Mouse (Mus musculus) urinary bladder, postnatal 10 days (tissue): ENCODE measurements around the gene Arl2bp.

Source experiments
- DNase-seq: peaks from one replicate; pipeline ENCODE4 v3.0.0; 2022; ENCODE audit warnings: low spot score

Arl2bp gene

DNA sequence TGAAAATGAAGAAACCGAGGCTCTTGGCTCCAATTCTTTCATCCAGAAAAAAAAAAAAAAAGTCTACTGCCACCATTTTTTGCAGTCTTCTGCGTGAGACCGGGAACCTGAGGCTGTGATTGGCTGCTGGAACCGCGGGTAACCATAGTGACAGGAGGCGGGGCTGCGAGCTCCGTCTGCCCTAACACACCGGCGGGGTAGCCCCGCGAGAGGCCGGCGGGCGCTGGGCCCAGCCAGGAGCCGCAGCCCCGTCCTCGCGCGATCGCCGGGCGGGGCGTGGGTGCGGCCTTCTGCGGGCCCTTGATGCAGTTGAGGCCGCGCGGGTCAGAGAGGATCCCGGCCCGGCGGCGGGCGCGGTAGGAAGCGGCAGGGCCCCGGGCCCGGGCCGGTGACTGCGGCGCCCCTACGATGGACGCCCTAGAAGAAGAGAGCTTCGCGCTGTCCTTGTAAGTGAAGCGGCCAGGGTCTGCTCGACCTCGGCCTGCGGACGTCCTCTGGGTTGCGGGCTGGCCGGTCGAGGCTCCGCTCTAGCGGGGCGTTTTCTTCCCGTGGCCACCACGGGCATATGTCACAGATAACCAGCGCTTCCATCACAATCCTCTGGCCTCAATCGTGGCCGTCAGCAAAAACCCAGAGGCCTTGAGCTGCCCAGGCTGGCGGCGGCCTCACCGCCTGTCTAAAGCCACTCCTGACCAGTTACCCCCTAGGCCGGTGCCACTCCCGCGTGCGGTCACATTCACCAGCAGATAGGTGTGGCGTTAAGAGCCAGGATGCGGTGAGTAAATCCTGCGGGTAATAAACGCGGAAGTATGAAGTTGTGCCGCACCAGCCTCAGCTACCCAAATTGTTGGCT is at the start of gene Arl2bp:
Gene Arl2bp, plus strand, starts transcription at position 145 of the 853 bp plus-strand sequence.
- peak; percentile 87 for DNase-seq

DNA sequence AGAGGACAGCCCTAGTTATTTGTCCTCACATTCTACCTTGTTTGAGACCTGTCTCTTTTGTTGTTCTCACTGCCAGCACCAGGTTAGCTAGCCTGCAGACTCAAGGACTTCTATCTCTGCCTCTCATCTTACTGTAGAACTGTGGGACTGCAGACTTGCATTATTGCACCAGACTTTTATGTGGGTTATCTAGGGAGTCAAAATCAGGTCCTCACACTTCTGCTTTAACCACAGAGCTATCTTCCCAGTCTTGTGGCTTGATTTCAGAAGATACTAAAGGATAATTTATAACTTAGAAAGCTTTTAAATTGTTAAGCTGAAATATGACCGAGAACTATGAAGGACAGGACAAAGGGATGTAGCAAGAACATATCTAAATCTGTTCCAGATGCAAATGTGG is 41.5 kb upstream of the Arl2bp start:
- DNase-seq = no peak

DNA sequence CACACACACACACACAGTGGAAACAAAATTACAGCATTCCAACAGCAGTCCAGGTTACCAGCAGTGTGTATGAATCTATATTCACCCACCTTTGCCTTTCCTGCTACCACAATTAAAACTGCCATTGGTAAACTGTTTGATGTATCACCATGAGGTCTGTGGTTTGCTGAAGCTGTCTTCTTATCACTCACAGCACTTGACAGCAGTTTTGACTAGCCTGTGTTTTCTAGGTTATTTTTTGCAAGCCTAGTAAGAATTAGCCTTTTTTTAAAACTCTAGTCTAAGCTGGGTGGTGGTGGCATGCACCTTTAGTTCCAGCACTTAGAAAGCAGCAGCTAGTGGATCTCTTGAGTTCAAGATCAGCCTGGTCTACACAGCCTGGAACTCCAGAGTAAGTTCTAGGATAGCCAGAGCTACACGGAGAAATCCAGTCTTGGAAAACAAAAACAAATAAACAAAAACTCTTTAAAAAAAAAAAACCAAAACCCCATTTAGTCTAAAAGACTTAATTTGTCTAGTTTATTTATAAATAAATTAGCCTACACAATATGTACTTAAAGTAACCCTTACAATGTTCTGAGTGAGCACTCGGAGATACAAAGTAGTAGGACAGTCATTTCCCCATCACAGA is 32.7 kb upstream of the Arl2bp start:
- no peak for DNase-seq

DNA sequence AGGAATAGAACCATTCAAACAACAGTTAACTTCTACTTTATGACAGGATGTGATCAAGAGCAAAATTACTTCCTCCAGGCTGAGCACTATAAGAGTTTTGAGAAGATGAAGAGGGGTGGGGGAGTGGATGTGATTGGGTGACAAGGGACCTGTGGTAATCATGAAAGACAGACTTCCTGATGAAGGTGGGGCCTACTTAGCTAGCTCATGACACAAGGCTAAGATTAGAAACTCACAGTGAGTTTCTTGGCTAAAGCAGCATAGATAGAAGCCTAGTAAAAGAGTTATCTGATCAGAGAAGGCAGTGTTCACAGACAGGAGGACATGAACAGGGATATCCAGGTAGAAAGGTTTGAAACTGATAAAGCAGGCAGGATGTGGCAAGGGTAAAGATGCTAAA is 32.2 kb upstream of the Arl2bp start:
- DNase-seq = no peak

DNA sequence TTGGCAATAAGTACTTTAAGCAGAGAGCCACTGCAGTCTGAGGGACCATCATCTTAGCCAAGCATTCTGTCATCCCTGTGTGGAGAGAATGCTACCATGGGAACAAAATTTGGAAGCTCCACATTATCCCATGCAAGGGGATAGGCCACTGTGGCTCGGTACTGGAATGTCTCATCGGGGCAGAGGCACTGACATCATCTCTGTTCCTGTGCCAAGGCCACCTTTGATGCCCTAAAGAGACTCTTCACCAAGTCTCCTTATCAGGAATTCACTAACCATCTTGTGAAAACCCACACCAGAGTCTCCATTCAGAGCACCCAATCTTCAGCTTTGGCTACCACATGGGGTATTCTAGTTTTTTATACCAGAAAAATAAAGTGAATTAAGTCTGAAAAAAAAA is 25.2 kb upstream of the Arl2bp start:
- DNase-seq = no peak

DNA sequence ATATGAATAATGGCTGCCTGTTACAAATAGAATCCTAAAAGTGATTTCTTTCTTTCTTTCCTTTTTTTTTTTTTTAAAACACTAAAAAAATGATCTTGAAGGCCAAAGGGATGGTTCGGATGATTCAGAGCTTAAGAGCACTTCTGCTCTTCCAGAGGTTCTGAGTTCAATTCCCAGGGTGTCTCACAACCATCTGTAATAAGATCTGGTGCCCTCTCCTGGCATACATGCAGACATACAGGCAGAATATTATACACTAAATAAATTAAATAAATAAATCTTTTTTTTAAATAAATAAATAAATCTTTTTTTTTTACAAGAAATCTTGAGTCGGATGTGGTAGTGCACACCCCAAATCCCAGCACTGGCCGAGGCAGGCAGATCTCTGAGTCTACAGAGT is 24.5 kb upstream of the Arl2bp start:
- no peak for DNase-seq

DNA sequence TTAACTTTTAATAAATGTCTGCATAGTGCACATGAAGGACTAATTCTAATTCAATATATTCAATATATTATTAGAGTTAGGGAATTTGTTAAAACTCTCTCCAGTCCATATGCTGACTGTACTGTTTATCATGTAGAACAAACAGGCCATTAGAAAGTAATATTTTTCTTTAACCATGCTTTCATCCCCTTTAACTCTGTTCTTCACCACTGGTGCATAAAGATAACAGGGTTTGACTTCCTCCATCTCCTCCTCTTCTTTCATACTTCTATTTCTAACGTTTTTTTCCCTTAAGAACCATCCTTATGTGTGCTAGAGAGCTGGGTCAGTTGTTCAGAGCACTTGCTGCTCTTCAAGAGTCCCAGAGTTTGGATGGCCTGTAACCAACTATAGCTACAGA is 21.2 kb upstream of the Arl2bp start:
- DNase-seq = no peak

DNA sequence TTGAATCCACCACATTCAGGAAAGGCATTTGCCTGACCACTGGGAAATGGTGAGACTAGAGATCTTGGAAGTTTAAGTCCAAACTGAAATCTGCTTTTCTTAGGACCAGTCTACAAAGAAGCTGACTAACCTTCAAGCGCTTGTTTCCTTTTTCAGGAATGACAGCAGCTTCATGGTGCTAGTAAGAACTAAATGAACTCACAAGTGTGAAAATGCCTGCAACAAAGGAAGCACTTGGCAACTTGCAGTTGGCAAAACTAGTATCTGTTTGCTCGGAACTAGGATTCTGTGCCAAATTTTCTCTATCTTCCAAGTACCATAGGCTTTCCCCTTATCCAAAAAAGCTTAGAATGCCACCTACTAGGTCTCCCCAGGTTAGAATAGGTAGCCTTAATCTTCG is 20.2 kb upstream of the Arl2bp start:
- no peak for DNase-seq

DNA sequence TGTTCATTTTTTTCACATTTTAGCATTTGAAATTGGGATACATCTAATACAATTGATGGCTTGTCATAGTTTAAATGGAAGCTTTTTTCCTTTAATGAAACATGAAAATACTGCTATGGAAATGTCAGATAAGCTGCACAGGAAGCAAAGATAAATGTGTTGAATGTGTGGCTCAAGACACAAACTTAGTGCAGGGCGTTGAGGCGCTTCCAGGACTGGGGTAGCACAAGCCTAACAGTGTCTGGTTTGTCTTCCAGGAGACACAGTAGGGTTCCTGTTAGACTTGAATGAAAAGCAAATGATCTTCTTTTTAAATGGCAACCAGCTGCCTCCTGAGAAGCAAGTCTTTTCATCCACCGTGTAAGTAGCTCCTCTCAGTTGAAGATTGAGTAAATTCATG is 16.9 kb upstream of the Arl2bp start:
- no peak for DNase-seq

DNA sequence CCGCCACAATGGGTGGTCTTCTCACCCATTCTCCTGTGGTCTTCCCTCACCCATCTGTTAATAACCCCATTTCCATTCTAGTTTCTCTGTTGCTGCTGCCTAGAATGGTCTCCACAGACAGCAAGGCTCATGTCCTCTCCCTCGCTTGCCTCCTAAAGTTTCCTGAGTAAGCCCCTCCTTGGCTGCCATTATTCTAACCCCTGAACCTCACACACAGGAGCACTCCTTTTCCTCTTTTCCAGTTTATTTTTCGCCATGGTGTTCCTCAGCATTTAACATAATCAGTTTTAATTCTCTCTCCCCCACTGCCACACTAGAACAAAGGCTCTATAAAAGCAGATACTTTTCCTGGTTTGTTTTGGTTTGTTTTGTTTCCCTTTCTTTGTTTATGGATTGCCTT is 13.4 kb upstream of the Arl2bp start:
- DNase-seq = no peak

DNA sequence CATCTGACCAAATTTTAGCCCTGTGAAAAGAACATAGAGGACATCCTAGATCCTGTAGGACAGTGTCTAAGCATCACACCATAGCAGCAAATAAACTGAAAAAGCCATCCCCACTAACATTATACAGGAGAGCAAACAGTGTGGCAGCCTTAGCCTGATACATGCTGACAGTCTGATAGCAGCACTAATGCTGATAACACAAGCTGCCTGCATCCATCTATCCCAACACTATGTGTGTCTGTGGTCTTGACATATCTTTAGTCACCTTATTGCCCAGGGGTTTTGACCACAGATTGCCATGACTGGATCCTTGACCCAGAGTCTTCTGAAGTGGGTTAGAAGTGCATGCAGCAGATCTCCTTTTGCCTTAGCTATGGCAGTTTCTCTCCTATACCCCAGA is 11.4 kb upstream of the Arl2bp start:
- no peak for DNase-seq

DNA sequence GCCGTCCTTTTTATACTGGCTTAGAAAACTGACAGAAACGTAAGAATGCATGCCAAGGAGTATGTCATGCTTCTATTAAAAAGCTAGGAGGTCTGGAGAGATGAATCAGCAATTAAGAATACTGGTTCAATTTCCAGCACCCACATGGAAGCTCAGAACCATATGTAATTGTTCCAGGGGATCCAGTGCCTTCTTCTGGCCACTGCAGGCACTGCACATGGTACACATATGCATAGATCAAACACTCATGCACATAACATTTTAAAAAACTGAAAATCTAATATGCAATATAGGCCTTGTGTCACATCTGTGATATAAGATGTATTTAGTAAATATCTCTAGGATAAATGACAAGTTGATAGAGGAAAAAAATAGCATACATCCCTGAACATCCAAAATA is 8.4 kb upstream of the Arl2bp start:
- DNase-seq = no peak

DNA sequence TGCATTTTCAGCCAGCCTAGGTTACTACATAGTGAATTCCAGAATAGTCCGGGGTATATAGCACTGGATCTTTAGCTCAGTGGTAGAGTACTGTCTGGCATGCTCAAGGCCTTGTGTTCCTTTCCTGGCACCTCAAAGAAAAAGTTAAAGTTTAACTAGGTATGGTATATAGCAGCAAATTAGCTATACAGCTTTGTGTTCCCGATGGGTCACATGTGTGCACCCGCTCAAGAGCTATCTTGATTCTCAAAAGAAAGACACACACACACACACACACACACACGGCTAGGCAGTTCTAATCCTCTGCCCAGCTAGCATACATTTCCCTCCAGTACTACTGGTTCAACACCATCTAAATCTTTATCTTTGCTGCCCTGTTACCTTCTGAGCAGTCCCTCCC is 6.0 kb upstream of the Arl2bp start:
- no peak for DNase-seq

DNA sequence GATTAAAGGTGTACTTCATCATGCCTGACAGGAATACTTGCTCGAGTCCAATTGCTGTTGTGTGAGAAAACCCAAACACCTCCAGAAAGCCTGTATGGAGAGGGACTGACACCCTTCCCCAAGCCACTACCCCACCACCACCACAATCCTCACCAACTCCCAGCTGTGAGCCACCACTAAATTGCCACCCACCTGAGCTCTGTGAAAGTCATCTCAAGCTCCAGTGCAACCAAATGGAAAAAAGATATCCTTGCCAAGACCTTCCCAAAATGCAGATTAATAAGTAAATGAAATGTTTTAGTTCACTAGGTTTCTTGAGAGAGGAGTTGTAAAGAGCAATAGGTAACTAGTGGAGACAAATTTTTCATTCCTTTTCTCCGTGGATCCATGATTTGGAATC is 1.7 kb upstream of the Arl2bp start:
- no peak for DNase-seq

DNA sequence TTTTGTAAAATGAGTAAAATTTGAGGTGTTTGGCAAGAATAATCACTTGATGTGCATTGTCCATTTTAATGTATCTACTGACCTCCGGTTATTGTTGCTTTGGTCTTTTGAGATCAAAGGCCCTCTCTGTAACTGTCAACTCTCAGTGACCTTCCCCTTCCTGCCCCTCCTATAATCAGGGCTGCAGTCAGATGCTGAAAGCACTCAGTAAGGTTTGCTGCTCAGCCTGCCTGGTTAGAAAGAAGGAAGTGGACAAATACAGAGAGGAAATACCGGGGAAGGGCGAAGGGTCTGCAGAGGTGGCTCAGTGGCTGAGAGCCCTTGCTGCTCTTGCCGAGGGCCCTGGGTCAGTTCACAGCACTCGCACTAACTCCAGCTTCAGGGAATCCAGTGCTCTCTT is 8.0 kb downstream of the Arl2bp start:
- DNase-seq = no peak

DNA sequence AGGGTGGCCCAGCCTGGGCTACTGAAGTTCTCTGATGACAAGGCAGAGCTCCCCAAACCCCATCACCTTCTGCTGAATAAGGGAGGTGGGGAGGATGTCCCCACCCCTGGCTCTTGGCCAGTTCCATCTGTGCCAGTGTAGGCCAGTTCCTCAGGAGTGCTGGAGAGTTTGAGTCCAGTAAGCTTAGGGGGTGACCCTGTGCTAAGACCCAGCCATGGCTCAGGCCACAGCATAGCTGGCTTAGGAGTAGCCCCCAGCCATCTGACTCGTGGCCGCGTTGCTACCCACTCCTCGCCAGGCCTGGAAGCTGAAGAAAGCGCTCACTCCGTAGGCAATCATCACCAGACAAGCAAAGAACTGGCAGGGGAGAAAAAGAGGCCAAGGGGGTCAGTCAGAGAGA is 9.5 kb downstream of the Arl2bp start:
- no peak for DNase-seq

DNA sequence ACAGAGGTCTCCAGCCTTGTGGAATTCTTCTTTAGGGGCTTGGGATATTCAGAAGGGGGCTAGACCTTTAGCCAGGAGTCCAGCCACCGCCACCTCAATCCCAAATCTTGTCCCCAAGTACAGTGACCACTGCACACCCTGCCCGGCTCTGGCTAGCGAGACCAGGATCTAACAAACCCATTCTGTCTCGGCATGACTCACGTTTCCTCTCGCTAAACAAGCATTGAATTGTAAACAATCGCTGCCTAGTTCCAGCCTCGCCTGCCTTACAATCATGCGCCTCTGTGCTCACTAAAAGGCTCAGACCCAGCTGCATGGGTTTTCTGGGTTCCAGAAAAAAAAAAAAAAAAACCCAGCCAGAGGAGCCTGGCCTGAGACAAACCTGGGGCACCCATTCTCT is 12.2 kb downstream of the Arl2bp start:
- DNase-seq = no peak

DNA sequence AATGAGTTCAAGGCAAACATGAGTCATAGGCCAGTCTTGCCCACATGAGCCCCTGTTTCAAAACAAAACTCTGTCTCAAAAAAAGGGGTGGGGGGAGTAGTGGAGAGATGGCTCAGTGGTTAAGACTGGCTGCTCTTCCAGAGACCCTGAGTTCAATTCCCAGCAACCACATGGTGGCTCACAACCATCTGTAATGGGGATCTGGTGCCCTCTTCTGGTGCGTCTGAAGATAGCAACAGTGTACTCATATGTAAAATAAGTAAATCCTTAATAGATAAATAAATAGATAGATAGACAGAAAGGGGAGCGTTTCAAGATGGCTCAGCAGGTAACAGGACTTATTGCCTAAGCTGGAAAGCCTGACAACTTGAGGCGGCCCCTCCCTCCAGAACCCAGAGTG is 14.0 kb downstream of the Arl2bp start:
- DNase-seq = no peak

DNA sequence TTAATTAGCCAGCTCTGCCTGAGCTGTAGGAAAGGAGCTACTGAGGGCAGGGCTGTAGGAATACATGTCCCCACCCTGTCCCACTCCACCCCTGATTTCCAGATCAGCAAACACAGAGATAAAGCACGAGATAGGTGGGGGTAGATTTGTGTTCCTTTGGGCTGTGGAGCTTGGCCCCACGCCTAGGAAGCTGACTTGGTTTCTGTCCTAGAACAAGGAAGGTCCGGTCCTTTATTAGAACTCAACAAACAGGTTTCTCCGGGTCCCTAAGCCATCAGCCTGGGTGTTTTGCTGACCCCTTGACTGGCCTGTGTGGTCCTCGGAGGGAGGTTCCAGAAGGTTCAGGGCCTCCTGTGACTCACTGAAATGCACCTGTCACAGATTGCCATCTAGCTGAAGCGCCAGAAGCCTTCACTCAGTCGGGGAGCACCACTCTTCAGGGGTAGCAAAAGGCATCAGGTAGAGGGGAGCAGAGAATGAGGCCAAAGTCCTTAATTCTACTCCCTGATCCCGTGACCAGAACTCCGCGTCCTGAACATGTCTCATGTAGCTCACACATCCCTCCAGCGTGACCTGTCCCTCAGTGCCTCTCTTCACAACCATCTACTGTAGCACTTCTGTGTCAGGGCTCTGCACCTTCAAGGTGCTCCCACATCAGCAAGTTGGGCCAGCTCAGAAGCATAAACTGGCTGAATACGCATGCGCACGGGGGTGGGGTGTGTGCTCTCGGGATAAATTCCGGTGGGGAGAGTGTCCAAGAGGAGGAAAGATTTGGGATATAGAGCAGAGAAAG is 16.5 kb downstream of the Arl2bp start:
- DNase-seq = no peak

DNA sequence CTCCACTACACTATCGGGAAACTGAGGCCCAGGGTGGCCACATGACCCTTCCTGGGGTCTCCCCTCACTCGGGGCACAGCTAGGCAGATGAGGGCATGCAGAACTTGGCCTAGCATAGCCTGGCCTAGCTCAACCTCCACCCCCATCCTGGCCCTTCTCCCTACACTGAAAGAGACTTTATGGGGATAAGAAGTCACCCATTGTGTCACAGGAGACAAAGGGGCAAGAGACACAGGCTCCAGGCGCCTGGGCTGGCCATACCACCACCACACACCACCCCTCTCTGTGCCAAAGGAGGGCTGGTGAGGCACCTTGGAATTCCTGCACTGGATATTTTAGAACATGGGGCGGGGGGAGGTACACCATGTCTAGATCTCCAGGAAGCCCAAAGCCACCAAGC is 17.9 kb downstream of the Arl2bp start:
- no peak for DNase-seq

DNA sequence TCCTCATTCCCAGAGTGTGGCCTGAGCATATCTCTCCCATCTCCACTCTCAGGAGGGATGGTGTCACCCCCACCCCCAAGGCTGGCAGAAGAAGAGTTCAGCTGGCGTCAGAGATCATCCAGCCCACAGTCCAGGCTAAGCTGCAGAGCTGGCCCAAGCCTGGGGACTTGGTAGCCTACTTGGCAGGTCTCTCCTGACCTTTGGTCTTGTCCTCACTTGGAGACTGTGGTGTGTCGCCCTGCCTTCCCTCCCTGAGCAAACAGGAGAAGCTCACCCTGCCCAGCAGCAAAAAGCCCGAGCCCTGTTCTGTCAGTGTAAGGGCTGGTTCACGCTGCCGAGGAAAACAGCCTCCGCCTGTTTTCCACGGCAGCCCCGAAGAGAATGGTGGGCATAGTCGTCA is 19.6 kb downstream of the Arl2bp start:
- no peak for DNase-seq

DNA sequence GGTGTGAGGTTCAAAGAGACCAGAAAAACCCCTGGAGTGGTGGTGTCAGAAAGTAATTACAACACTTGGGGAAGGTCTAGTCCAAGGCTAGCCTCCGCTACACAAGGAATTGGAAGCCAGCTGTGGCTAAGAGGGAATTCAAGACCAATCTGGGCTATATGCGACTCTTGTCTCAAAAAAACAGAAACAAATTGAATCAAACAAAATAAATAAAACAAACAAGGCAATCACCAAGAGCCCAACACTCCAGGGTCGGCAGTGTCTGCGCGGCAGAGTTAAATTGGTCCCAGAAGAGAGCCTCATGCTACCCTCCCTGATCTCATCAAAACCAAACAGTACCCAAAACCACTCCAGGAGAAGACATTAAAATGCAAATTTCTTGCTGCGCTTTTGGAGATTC is 28.3 kb downstream of the Arl2bp start:
- DNase-seq = no peak

DNA sequence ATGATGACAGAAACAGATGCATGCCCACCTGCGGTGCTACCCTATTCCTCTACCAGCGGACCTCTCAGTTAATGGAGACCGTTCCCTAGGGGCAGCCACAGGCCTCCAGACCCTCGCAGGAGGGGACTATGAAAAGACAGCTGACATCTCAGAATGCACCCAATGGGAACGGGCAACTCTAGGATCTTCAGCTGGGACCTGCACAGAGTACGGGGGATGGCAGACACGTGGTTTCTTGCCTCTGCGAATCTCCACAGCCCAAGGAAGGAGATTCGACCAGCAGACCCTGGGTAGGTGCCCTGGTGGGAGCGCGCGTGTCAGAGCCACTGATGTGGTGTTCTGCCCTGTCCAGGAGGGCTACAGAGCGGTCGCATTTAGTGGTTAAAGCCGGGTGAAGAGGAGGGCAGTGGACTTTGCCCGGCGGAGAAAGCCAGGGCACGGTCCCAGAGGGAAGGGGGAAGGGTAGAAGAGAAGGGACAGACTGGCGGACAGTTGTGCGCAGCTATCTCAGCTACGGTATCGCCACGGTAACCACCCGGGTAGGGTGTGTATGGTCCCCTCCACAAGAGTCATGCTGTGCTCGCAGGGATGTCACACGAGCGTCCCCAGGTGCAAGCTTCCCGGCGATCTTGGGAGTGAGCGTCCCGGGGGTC is 29.1 kb downstream of the Arl2bp start:
- no peak for DNase-seq
